Mouse (Mus musculus): ENCODE data around the gene Vps37d.

DNA sequence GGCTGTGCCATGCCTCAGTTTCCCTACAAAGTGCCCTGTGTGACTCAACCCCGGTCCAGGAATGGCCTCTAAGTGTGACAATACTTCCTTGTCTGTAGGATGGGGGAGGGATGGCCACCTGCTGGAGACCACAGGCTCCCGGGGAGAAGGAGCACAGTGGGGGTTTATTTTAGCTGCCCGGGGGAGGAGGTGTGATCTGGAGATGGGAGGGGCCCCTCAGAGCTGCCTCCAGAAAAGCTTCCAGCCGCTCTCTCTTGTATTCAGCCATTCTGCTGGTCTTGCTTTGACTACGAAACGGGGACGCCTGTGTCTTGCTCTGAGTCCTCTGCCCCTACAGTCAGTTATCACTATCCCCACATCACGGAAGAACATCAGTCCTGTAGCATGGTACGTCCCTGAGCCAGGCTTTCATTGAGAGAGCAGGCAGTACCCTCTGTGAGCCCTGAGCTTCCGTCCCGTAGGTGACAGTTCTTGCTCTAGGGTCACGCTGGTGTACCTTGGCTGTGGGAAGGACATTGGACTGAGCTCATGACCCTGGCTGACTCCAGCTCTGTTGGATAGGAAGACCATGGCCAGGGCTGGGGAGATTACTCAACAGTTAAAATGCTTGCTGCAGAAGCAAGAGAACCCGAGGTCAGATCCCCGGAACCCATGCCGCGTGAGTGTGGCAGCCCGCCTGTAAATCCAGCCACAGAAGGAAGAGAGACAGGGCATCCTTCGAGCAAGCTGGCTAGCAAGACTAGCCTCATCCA, 42.3 kb downstream of the Vps37d start:
- TF ChIP-seq CTCF (IDR thresholded peaks at IDR 0.05; ENCODE audit: low read depth, low read length) (no peak), POLR2A (IDR thresholded peaks at IDR 0.05; ENCODE audit: extremely low read depth, insufficient read depth, low read length) (no peak)
